Mouse (Mus musculus) liver, adult 2 months (tissue): ENCODE data around the gene Zfp618.

Source experiments
- CTCF ChIP-seq: fragments of 200-500 bp; IDR thresholded peaks from 2 replicates; pipeline ENCODE4 v1.5.1; 2011; ENCODE audit warnings: low read depth, low read length, control low read depth
- POLR2A ChIP-seq: fragments of 200-500 bp; IDR thresholded peaks from 2 replicates; pipeline ENCODE4 v1.6.1; 2011; ENCODE audit warnings: low read length, control low read depth; ENCODE audit not compliant: insufficient read depth; ENCODE audit errors: extremely low read depth

GRCm38 (mm10) chr4:62935589-62936218 is 29.7 kb upstream of the Zfp618 start:
- TF ChIP-seq CTCF, result no peak
- no peak for TF ChIP-seq POLR2A
